ENCODE assay signal across 16 mouse cellular contexts in the genomic region with DNA sequence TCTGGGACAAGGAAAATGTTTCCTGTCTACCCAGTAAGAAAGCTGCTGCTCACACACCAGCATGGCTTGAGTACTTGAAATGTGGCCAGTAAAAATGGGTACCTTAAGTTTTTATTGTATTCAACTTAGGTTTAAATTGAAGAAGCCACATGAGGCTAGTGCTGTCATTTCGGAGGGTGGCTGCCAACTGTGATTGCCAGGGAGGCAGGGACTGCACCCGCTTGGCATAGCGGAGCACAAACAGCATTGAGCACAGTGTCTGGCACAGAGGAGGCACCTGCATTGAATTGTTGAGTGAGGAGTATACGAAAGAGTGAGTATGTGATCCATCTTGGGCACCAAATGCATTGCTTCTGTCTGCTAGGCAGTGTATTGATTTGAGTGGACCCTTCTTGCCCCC.
"Had no signal": no experiment of that assay in that cellular context is flagged by ENCODE, and none has a peak within 500 bp of the region (broad histone marks: within the 10 kb centered on the region; RNA-seq: fewer than 3 reads in every experiment).

No protein-coding gene starts in this region.

- H3K9ac ChIP-seq: liver, embryonic 14.5 days; lung, embryonic 15.5 days; midbrain, embryonic 15.5 days; neural tube, embryonic 12.5 days; stomach, embryonic 15.5 days had no signal

- H3K4me2 ChIP-seq: lung, embryonic 15.5 days; midbrain, embryonic 11.5 days; midbrain, embryonic 15.5 days; neural tube, embryonic 12.5 days; stomach, embryonic 15.5 days had no signal

- H3K4me1 ChIP-seq: lung, embryonic 15.5 days; midbrain, embryonic 15.5 days; neural tube, embryonic 12.5 days; stomach, embryonic 15.5 days had no signal

- H3K27ac ChIP-seq: liver, embryonic 14.5 days; lung, embryonic 15.5 days; macrophage; midbrain, embryonic 15.5 days; neural tube, embryonic 12.5 days; stomach, embryonic 15.5 days; stomach, postnatal 0 days had no signal

- H3K27me3 ChIP-seq: lung, embryonic 15.5 days; midbrain, embryonic 15.5 days; neural tube, embryonic 12.5 days; stomach, embryonic 15.5 days had no signal

- DNase-seq: lung, adult 2 months; lung, postnatal 14 days; lung, postnatal 36 days; right cerebral cortex, postnatal 14 days; thymus, adult 2 months; thymus, postnatal 25 days; thymus, postnatal 4 days had no signal

- ATAC-seq: lung, postnatal 0 days had no signal

- H3K36me3 ChIP-seq: lung, embryonic 15.5 days; midbrain, embryonic 15.5 days; neural tube, embryonic 12.5 days; stomach, embryonic 15.5 days had no signal

- H3K4me3 ChIP-seq: lung, embryonic 15.5 days; midbrain, embryonic 15.5 days; neural tube, embryonic 12.5 days; stomach, embryonic 15.5 days had no signal

- H3K9me3 ChIP-seq: lung, embryonic 15.5 days; midbrain, embryonic 15.5 days; neural tube, embryonic 12.5 days; stomach, embryonic 15.5 days had no signal
